Mouse (Mus musculus): Measurements from ENCODE around the gene Lck. TPM values are rescaled to one million over a fixed set of nuclear protein-coding genes. Genes with fewer than 3 reads are reported as not detected.
A peak's percentile ranks its signal among the peaks of the same experiment; 100 is the strongest.

Lck gene
- polyA plus RNA-seq, 2 experiments = 6.3 to 9.9 TPM

DNA sequence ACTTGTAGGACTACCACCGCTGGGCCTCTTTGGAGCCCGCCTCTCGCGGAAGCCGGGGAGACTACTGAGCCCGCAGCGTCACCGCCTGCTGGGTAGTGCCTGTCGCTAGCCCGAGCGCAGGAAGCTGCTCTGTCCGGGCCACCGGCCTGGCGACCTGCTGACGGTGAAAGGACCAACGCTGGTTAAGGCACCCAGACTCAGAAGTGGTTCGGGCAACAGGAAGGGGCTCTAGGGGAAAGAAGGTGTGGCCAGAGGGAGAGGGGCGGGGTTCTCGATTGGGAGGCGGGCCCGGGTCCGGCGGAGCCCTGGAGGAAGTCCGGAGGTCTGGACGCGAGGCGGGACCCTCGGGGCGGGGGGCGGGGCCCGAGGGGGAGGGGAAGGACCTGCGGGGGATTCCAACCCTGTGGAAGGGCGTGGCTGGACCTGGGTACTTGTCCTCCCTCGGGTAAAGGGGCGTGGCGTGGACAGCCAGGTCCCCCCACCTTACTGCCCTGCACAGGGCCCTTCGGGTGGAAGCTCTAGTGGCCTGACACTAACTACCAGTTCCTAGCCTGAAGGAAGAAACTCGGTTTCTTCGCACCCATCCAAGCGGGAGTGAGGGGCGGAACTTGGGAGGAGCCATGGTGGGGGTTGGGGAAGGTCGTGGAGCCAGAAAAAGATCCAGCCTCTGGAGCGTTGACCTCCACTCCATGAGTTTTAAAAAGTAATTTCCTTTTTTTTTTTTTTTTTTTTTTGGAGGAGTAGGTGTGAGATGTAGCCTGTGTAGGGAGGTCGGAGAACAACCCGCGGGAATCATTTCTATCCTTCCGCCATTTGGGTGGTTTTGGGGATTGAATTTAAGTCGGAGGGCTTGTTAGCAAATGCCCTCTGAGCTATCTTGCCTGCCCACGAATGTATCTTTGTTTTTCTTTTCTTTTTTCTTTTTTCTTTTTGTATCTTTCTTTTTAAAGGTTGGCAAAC, 72.6 kb downstream of the Lck start:
- peak overlapping the region; percentile 89 for H3K27ac ChIP-seq (replicated peaks; ENCODE audit: low read depth, low read length)
- 2% methylated on average over 45 of the region's 49 CpGs for WGBS
- no peaks in the 10 kb centered on the region for H3K36me3 ChIP-seq (ENCODE audit: control insufficient read depth, insufficient read depth, low read length)
- H3K9me3 ChIP-seq (ENCODE audit: control insufficient read depth, low read length) = no peaks in the 10 kb centered on the region
- H3K9ac ChIP-seq (ENCODE audit: low read depth, low read length, severe bottlenecking) = peak overlapping the region; percentile 61
- DNase-seq (ENCODE audit: low spot score) = peak; percentile 85
- peak; percentile 88 for ATAC-seq (ENCODE audit: low FRiP score, low read depth)
- H3K4me1 ChIP-seq (ENCODE audit: control insufficient read depth, insufficient read depth, low read length) = peaks cover 2% of the 10 kb centered on the region; the same call in 1 of the 2 replicates
- H3K4me3 ChIP-seq (replicated peaks; ENCODE audit: low read length) = peak overlapping the region; percentile 52
- H3K27me3 ChIP-seq (ENCODE audit: control insufficient read depth, insufficient read depth, low read length) = no peaks in the 10 kb centered on the region
- peak overlapping the region; percentile 68 for H3K4me2 ChIP-seq (replicated peaks; ENCODE audit: low read depth, low read length, severe bottlenecking)
- peak; percentile 49; the same call in 1 of the 2 replicates for TF ChIP-seq POLR2A (IDR thresholded peaks at IDR 0.05; ENCODE audit: borderline replicate concordance, extremely low read depth, insufficient read depth, insufficient read length)

DNA sequence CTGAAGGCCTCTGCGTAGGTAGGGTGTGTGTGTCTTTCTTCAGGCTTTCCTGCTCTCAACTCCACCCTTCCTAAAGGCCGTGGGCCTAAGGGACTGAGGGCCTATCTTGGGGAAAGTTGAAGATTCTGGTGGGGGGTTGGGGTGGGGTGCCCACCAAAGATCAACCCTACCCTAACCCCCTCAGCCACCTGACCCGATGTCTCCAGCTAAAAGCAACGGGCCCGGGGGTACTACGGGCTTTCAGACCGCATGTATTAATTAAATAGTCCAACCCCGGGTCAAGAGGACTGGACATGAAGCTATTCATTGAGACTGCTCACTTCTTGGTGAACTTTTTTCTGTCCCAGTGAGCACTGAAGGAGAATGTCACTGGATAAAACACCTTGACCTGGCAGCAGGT, 73.4 kb downstream of the Lck start:
- H3K4me3 ChIP-seq (replicated peaks; ENCODE audit: low read length) = peak overlapping the region; percentile 52
- DNase-seq (ENCODE audit: low spot score) (no peak), ATAC-seq (ENCODE audit: low FRiP score, low read depth) (no peak)
- H3K9me3 ChIP-seq (ENCODE audit: control insufficient read depth, low read length) = no peaks in the 10 kb centered on the region
- H3K27ac ChIP-seq (replicated peaks; ENCODE audit: low read depth, low read length) = 0 out of 2 replicates have a peak overlapping the region, but pooled peaks have one; percentile 89
- no peaks in the 10 kb centered on the region for H3K27me3 ChIP-seq (ENCODE audit: control insufficient read depth, insufficient read depth, low read length)
- H3K4me2 ChIP-seq (replicated peaks; ENCODE audit: low read depth, low read length, severe bottlenecking) = peak overlapping the region; percentile 68; the same call in 1 of the 2 replicates
- peaks cover 2% of the 10 kb centered on the region; the same call in 1 of the 2 replicates for H3K4me1 ChIP-seq (ENCODE audit: control insufficient read depth, insufficient read depth, low read length)
- no peak overlapping the region for H3K9ac ChIP-seq (ENCODE audit: low read depth, low read length, severe bottlenecking)
- 83% methylated on average over 8 of the region's 8 CpGs for WGBS
- TF ChIP-seq POLR2A (IDR thresholded peaks at IDR 0.05; ENCODE audit: borderline replicate concordance, extremely low read depth, insufficient read depth, insufficient read length) = no peak
- H3K36me3 ChIP-seq (ENCODE audit: control insufficient read depth, insufficient read depth, low read length) = no peaks in the 10 kb centered on the region

DNA sequence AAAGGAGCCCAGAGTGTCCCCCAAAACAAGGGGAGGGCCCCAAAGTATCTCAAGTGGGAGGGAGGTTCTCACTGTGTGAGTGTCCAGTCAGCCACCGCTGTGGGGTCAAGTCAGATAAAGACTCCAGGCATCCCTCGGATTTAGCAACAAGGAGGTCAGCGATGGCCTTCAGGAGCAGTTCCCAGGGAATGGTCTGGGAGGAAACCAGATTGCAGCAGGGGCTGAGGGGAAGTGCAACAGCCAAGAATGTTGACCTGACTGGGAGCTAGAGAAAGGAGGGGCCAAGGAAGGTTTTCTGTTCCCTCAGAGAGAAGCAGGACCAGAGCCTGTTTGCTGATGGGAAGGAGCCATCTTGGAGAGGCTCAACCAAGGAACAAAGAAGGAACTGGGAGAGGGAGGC, 74.5 kb downstream of the Lck start:
- ATAC-seq (ENCODE audit: low FRiP score, low read depth) (no peak), DNase-seq (ENCODE audit: low spot score) (no peak)
- Histone ChIP-seq H3K36me3 (ENCODE audit: control insufficient read depth, insufficient read depth, low read length) (no peaks in the 10 kb centered on the region), H3K27me3 (ENCODE audit: control insufficient read depth, insufficient read depth, low read length) (no peaks in the 10 kb centered on the region), H3K4me2 (replicated peaks; ENCODE audit: low read depth, low read length, severe bottlenecking) (no peak overlapping the region), H3K9me3 (ENCODE audit: control insufficient read depth, low read length) (no peaks in the 10 kb centered on the region), H3K27ac (replicated peaks; ENCODE audit: low read depth, low read length) (no peak overlapping the region), H3K4me1 (ENCODE audit: control insufficient read depth, insufficient read depth, low read length) (peaks cover 2% of the 10 kb centered on the region; the same call in 1 of the 2 replicates), H3K4me3 (replicated peaks; ENCODE audit: low read length) (no peak overlapping the region), H3K9ac (ENCODE audit: low read depth, low read length, severe bottlenecking) (no peak overlapping the region)
- TF ChIP-seq POLR2A (IDR thresholded peaks at IDR 0.05; ENCODE audit: borderline replicate concordance, extremely low read depth, insufficient read depth, insufficient read length) = no peak
- whole genome bisulfite sequencing = 83% methylated on average over 3 of the region's 3 CpGs

Small RNA genes lying within 50 kb of the gene (microRNA-seq; reads per million reads assigned to microRNA genes)
- gene Mir8119 = not detected

Other genes with a start within 250 kb of the Lck start
- 112 and 128 TPM in 2 replicates for gene Rbbp4, start 238.3 kb downstream of the Lck start, polyA plus RNA-seq (2012; rRNA removed)
- 331 and 346 TPM in 2 replicates for gene Rbbp4, start 238.3 kb downstream of the Lck start, polyA plus RNA-seq (2014; fragmentation: Nextera tagmentation; extraction: Ambion mirVana)
- 26.4 and 36.6 TPM in 2 replicates for gene Zbtb8os, start 237.9 kb downstream of the Lck start, polyA plus RNA-seq (2012; rRNA removed)
- gene Zbtb8os, start 237.9 kb downstream of the Lck start, polyA plus RNA-seq (2014; fragmentation: Nextera tagmentation; extraction: Ambion mirVana) = 44.4 TPM in 2 replicates
- gene Zbtb8a, start 195.5 kb downstream of the Lck start, polyA plus RNA-seq (2012; rRNA removed) = 16.2 and 16.8 TPM in 2 replicates
- gene Zbtb8a, start 195.5 kb downstream of the Lck start, polyA plus RNA-seq (2014; fragmentation: Nextera tagmentation; extraction: Ambion mirVana) = 5.6 and 7.1 TPM in 2 replicates
- gene Zbtb8b, start 132.8 kb downstream of the Lck start, polyA plus RNA-seq (2012; rRNA removed) = 0.87 and 1.0 TPM in 2 replicates
- gene Zbtb8b, start 132.8 kb downstream of the Lck start, polyA plus RNA-seq (2014; fragmentation: Nextera tagmentation; extraction: Ambion mirVana) = 1.3 and 2.0 TPM in 2 replicates
- gene Bsdc1, start 112.1 kb downstream of the Lck start, polyA plus RNA-seq (2012; rRNA removed) = 24.6 and 28.9 TPM in 2 replicates
- gene Bsdc1, start 112.1 kb downstream of the Lck start, polyA plus RNA-seq (2014; fragmentation: Nextera tagmentation; extraction: Ambion mirVana) = 27.6 and 29.9 TPM in 2 replicates
- gene Tssk3, start 82.6 kb downstream of the Lck start, polyA plus RNA-seq (2012; rRNA removed) = not detected in 2 replicates
- not detected in 2 replicates for gene Tssk3, start 82.6 kb downstream of the Lck start, polyA plus RNA-seq (2014; fragmentation: Nextera tagmentation; extraction: Ambion mirVana)
- gene Fam229a, start 82.5 kb downstream of the Lck start, polyA plus RNA-seq (2012; rRNA removed) = 0.15 TPM in 1 of 2 replicates, not detected in the other
- gene Fam229a, start 82.5 kb downstream of the Lck start, polyA plus RNA-seq (2014; fragmentation: Nextera tagmentation; extraction: Ambion mirVana) = not detected in 2 replicates
- gene Marcksl1, start 60.1 kb downstream of the Lck start, polyA plus RNA-seq (2012; rRNA removed) = 563 and 613 TPM in 2 replicates
- gene Marcksl1, start 60.1 kb downstream of the Lck start, polyA plus RNA-seq (2014; fragmentation: Nextera tagmentation; extraction: Ambion mirVana) = 648 and 776 TPM in 2 replicates
- gene Hdac1, start 30.9 kb downstream of the Lck start, polyA plus RNA-seq (2012; rRNA removed) = 209 and 212 TPM in 2 replicates
- 201 and 225 TPM in 2 replicates for gene Hdac1, start 30.9 kb downstream of the Lck start, polyA plus RNA-seq (2014; fragmentation: Nextera tagmentation; extraction: Ambion mirVana)
- gene Fam167b, start 4.9 kb upstream of the Lck start, polyA plus RNA-seq (2012; rRNA removed) = 7.3 and 8.2 TPM in 2 replicates
- gene Fam167b, start 4.9 kb upstream of the Lck start, polyA plus RNA-seq (2014; fragmentation: Nextera tagmentation; extraction: Ambion mirVana) = 4.1 and 5.3 TPM in 2 replicates
- 367 and 429 TPM in 2 replicates for gene Eif3i, start 27.0 kb upstream of the Lck start, polyA plus RNA-seq (2012; rRNA removed)
- 333 and 334 TPM in 2 replicates for gene Eif3i, start 27.0 kb upstream of the Lck start, polyA plus RNA-seq (2014; fragmentation: Nextera tagmentation; extraction: Ambion mirVana)
- gene Tmem234, start 27.0 kb upstream of the Lck start, polyA plus RNA-seq (2012; rRNA removed) = 166 and 179 TPM in 2 replicates
- 191 and 193 TPM in 2 replicates for gene Tmem234, start 27.0 kb upstream of the Lck start, polyA plus RNA-seq (2014; fragmentation: Nextera tagmentation; extraction: Ambion mirVana)
- 3.0 and 5.2 TPM in 2 replicates for gene Dcdc2b, start 40.6 kb upstream of the Lck start, polyA plus RNA-seq (2012; rRNA removed)
- gene Dcdc2b, start 40.6 kb upstream of the Lck start, polyA plus RNA-seq (2014; fragmentation: Nextera tagmentation; extraction: Ambion mirVana) = 2.5 and 3.4 TPM in 2 replicates
- gene Iqcc, start 45.5 kb upstream of the Lck start, polyA plus RNA-seq (2012; rRNA removed) = 28.6 and 35.5 TPM in 2 replicates
- gene Iqcc, start 45.5 kb upstream of the Lck start, polyA plus RNA-seq (2014; fragmentation: Nextera tagmentation; extraction: Ambion mirVana) = 23.2 and 28.6 TPM in 2 replicates
- 34.7 and 51.0 TPM in 2 replicates for gene Ccdc28b, start 50.3 kb upstream of the Lck start, polyA plus RNA-seq (2012; rRNA removed)
- 42.8 and 45.7 TPM in 2 replicates for gene Ccdc28b, start 50.3 kb upstream of the Lck start, polyA plus RNA-seq (2014; fragmentation: Nextera tagmentation; extraction: Ambion mirVana)
- gene Txlna, start 67.4 kb upstream of the Lck start, polyA plus RNA-seq (2012; rRNA removed) = 80.3 and 82.6 TPM in 2 replicates
- gene Txlna, start 67.4 kb upstream of the Lck start, polyA plus RNA-seq (2014; fragmentation: Nextera tagmentation; extraction: Ambion mirVana) = 108 and 112 TPM in 2 replicates
- gene Kpna6, start 99.1 kb upstream of the Lck start, polyA plus RNA-seq (2012; rRNA removed) = 35.2 and 40.5 TPM in 2 replicates
- gene Kpna6, start 99.1 kb upstream of the Lck start, polyA plus RNA-seq (2014; fragmentation: Nextera tagmentation; extraction: Ambion mirVana) = 14.6 and 15.2 TPM in 2 replicates
- 49.1 and 77.0 TPM in 2 replicates for gene Tmem39b, start 123.2 kb upstream of the Lck start, polyA plus RNA-seq (2012; rRNA removed)
- gene Tmem39b, start 123.2 kb upstream of the Lck start, polyA plus RNA-seq (2014; fragmentation: Nextera tagmentation; extraction: Ambion mirVana) = 24.1 and 27.1 TPM in 2 replicates
- 96.6 and 97.6 TPM in 2 replicates for gene Khdrbs1, start 168.7 kb upstream of the Lck start, polyA plus RNA-seq (2012; rRNA removed)
- 107 and 122 TPM in 2 replicates for gene Khdrbs1, start 168.7 kb upstream of the Lck start, polyA plus RNA-seq (2014; fragmentation: Nextera tagmentation; extraction: Ambion mirVana)
- 106 and 111 TPM in 2 replicates for gene Ptp4a2, start 237.6 kb upstream of the Lck start, polyA plus RNA-seq (2012; rRNA removed)
- 296 and 311 TPM in 2 replicates for gene Ptp4a2, start 237.6 kb upstream of the Lck start, polyA plus RNA-seq (2014; fragmentation: Nextera tagmentation; extraction: Ambion mirVana)